Comparison of ENCODE assay signal across 9 mouse cellular contexts in the genomic region with DNA sequence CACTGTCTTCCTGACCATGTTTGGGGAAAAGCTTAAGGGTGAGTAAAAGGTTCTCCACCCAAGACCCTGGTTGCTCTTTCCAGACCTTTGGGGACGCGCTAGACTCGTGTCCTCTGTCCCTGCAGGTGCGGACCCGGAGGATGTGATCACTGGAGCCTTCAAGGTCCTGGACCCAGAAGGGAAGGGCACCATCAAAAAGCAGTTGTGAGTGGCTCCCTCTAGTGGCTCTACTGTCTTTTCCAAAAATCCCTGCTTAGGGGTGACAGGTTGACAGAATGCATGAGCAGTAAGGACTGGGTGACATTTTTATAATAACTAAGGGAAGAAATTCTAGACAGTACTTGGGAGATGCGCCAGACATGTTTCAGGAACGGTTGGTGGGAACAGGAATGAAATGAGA. TPM values are rescaled to one million over a fixed set of nuclear protein-coding genes. Genes with fewer than 3 reads are reported as not detected.
DNase-seq lines count a peak whose midpoint lies in the region; ATAC-seq and TF ChIP-seq lines count a peak whose summit lies in the region.
"Had no signal": no experiment of that assay in that cellular context is flagged by ENCODE, and none has a peak within 500 bp of the region (broad histone marks: within the 10 kb centered on the region; RNA-seq: fewer than 3 reads in every experiment).

No protein-coding gene starts in this region.

- DNase-seq in forebrain, postnatal 0 days: no peak
- DNase-seq in forebrain, embryonic 11.5 days (ENCODE audit: low spot score): no peak
- no peak for DNase-seq in testis, postnatal 14 days (ENCODE audit: low spot score)
- peak; percentile 66 for DNase-seq in thymus, postnatal 14 days
- DNase-seq in right cerebral cortex, postnatal 25 days: no peak

- no peaks in the 10 kb centered on the region for H3K36me3 ChIP-seq in forebrain, postnatal 0 days (ENCODE audit: insufficient read depth)
- H3K36me3 ChIP-seq in forebrain, embryonic 11.5 days (ENCODE audit: control insufficient read depth, insufficient read depth, low read length): no peaks in the 10 kb centered on the region
- no peaks in the 10 kb centered on the region for H3K36me3 ChIP-seq in testis, adult 2 months (ENCODE audit: control insufficient read depth, insufficient read depth, low read length)
- no peaks in the 10 kb centered on the region for H3K36me3 ChIP-seq in forebrain, embryonic 16.5 days (ENCODE audit: control insufficient read depth, insufficient read depth)

- TF ChIP-seq POLR2A in testis, adult 2 months (IDR thresholded peaks at IDR 0.05; ENCODE audit: control insufficient read depth, low read depth, low read length): no peak

- no peak overlapping the region for H3K4me2 ChIP-seq in forebrain, postnatal 0 days (ENCODE audit: low read depth)
- H3K4me2 ChIP-seq in forebrain, embryonic 11.5 days (ENCODE audit: low read depth, low read length, severe bottlenecking): no peak overlapping the region
- no peak overlapping the region for H3K4me2 ChIP-seq in forebrain, embryonic 16.5 days (ENCODE audit: low read length)

- H3K4me1 ChIP-seq in forebrain, postnatal 0 days (ENCODE audit: insufficient read depth): peaks cover 5% of the 10 kb centered on the region; the same call in 1 of the 2 replicates
- peaks cover 4% of the 10 kb centered on the region; the same call in 1 of the 2 replicates for H3K4me1 ChIP-seq in forebrain, embryonic 11.5 days (replicated peaks; ENCODE audit: control insufficient read depth, insufficient read depth, low read length)
- H3K4me1 ChIP-seq in testis, adult 2 months (ENCODE audit: control insufficient read depth, insufficient read depth, low read length): peaks cover 27% of the 10 kb centered on the region
- H3K4me1 ChIP-seq in forebrain, embryonic 16.5 days (replicated peaks; ENCODE audit: control insufficient read depth, insufficient read depth, low read length): peaks cover 13% of the 10 kb centered on the region

- no peak overlapping the region for H3K9ac ChIP-seq in forebrain, postnatal 0 days
- H3K9ac ChIP-seq in forebrain, embryonic 11.5 days (ENCODE audit: low read length): no peak overlapping the region
- no peak overlapping the region for H3K9ac ChIP-seq in forebrain, embryonic 16.5 days (replicated peaks; ENCODE audit: low read depth, low read length)

- no peak for ATAC-seq in forebrain, postnatal 0 days
- ATAC-seq in forebrain, embryonic 11.5 days (replicated peaks; ENCODE audit: low FRiP score): no peak
- ATAC-seq in erythroblast, adult 5-6 weeks (replicated peaks; ENCODE audit: low FRiP score, poor library complexity, severe bottlenecking): peak; percentile 30; the same call in 1 of the 2 replicates
- ATAC-seq in forebrain, embryonic 16.5 days: no peak

- H3K27ac ChIP-seq in forebrain, postnatal 0 days (ENCODE audit: low read depth, low read length): no peak overlapping the region
- no peak overlapping the region for H3K27ac ChIP-seq in forebrain, embryonic 11.5 days (ENCODE audit: low read depth, low read length)
- no peak overlapping the region for H3K27ac ChIP-seq in testis, adult 2 months (ENCODE audit: control insufficient read depth, insufficient read depth, low read depth, low read length)
- no peak overlapping the region for H3K27ac ChIP-seq in forebrain, embryonic 16.5 days (ENCODE audit: low read length)
- H3K27ac ChIP-seq: macrophage had no signal

- no peaks in the 10 kb centered on the region for H3K27me3 ChIP-seq in forebrain, postnatal 0 days (ENCODE audit: insufficient read depth, low read length)
- peaks cover 3% of the 10 kb centered on the region for H3K27me3 ChIP-seq in forebrain, embryonic 11.5 days (ENCODE audit: control insufficient read depth, insufficient read depth, low read length)
- no peaks in the 10 kb centered on the region for H3K27me3 ChIP-seq in testis, adult 2 months (ENCODE audit: control insufficient read depth, insufficient read depth, low read length)
- no peaks in the 10 kb centered on the region for H3K27me3 ChIP-seq in forebrain, embryonic 16.5 days (replicated peaks; ENCODE audit: control insufficient read depth, insufficient read depth, low read length)

- no peaks in the 10 kb centered on the region for H3K9me3 ChIP-seq in forebrain, postnatal 0 days (ENCODE audit: low read length)
- no peaks in the 10 kb centered on the region for H3K9me3 ChIP-seq in forebrain, embryonic 11.5 days (ENCODE audit: control insufficient read depth, low read length)
- H3K9me3 ChIP-seq in forebrain, embryonic 16.5 days (ENCODE audit: control insufficient read depth, low read length): no peaks in the 10 kb centered on the region

- WGBS in forebrain, postnatal 0 days: 38% methylated on average over 7 of the region's 7 CpGs
- WGBS in forebrain, embryonic 11.5 days: 48% methylated on average over 7 of the region's 7 CpGs
- WGBS in forebrain, embryonic 16.5 days: 37% methylated on average over 7 of the region's 7 CpGs

- TF ChIP-seq CTCF in forebrain, postnatal 0 days (IDR thresholded peaks at IDR 0.05; ENCODE audit: low read depth): peak; percentile 73
- peak; percentile 25; the same call in 1 of the 2 replicates for TF ChIP-seq CTCF in testis, adult 2 months (IDR thresholded peaks at IDR 0.05; ENCODE audit: control insufficient read depth, insufficient read depth, insufficient replicate concordance, low read depth, low read length)

- no peak overlapping the region for H3K4me3 ChIP-seq in forebrain, postnatal 0 days (ENCODE audit: low read depth, low read length)
- no peak overlapping the region for H3K4me3 ChIP-seq in forebrain, embryonic 11.5 days (ENCODE audit: low read depth, low read length)
- H3K4me3 ChIP-seq in testis, adult 2 months (ENCODE audit: control insufficient read depth, low read depth, low read length): no peak overlapping the region
- H3K4me3 ChIP-seq in forebrain, embryonic 16.5 days (replicated peaks; ENCODE audit: low read length): no peak overlapping the region

RNA-seq across cellular contexts. Expression of a gene that starts 4.8 kb away (rescaled TPM):
- total RNA-seq in forebrain, postnatal 0 days (2014; rRNA removed): 0.52 and 1.6 TPM in 2 replicates
- polyA plus RNA-seq in forebrain, postnatal 0 days (2015; fragmentation: Nextera tagmentation; extraction: Ambion mirVana): 1.8 and 3.2 TPM in 2 replicates
- 11.2 and 11.3 TPM in 2 replicates for polyA plus RNA-seq in forebrain, embryonic 11.5 days (2014; fragmentation: Nextera tagmentation; extraction: Ambion mirVana)
- 1.3 and 1.4 TPM in 2 replicates for polyA plus RNA-seq in testis, adult 2 months (2012; rRNA removed)
- total RNA-seq in erythroblast, adult 5-6 weeks (2015; ENCODE audit: low replicate concordance): 6.5 and 9.8 TPM in 2 replicates
- 16.2 and 61.5 TPM in 2 replicates for total RNA-seq in erythroblast, adult 5-6 weeks (2017; ENCODE audit: low replicate concordance)
- polyA plus RNA-seq in forebrain, embryonic 16.5 days (2015; fragmentation: Nextera tagmentation; extraction: Ambion mirVana): 4.1 and 8.3 TPM in 2 replicates

RNA-seq across cellular contexts. Expression of a gene that starts 5.2 kb away (rescaled TPM):
- 63.8 and 68.7 TPM in 2 replicates for total RNA-seq in forebrain, postnatal 0 days (2014; rRNA removed)
- 18.1 and 24.8 TPM in 2 replicates for polyA plus RNA-seq in forebrain, postnatal 0 days (2015; fragmentation: Nextera tagmentation; extraction: Ambion mirVana)
- polyA plus RNA-seq in forebrain, embryonic 11.5 days (2014; fragmentation: Nextera tagmentation; extraction: Ambion mirVana): 31.7 and 36.5 TPM in 2 replicates
- 5.1 and 6.3 TPM in 2 replicates for polyA plus RNA-seq in testis, adult 2 months (2012; rRNA removed)
- 8.1 and 23.0 TPM in 2 replicates for total RNA-seq in erythroblast, adult 5-6 weeks (2015; ENCODE audit: low replicate concordance)
- total RNA-seq in erythroblast, adult 5-6 weeks (2017; ENCODE audit: low replicate concordance): 77.5 and 122 TPM in 2 replicates
- polyA plus RNA-seq in forebrain, embryonic 16.5 days (2015; fragmentation: Nextera tagmentation; extraction: Ambion mirVana): 24.9 and 31.0 TPM in 2 replicates

RNA-seq across cellular contexts. Expression of a gene that starts 17.6 kb away (rescaled TPM):
- 89.9 and 131 TPM in 2 replicates for total RNA-seq in forebrain, postnatal 0 days (2014; rRNA removed)
- polyA plus RNA-seq in forebrain, postnatal 0 days (2015; fragmentation: Nextera tagmentation; extraction: Ambion mirVana): 55.0 and 67.5 TPM in 2 replicates
- 96.5 and 104 TPM in 2 replicates for polyA plus RNA-seq in forebrain, embryonic 11.5 days (2014; fragmentation: Nextera tagmentation; extraction: Ambion mirVana)
- polyA plus RNA-seq in testis, adult 2 months (2012; rRNA removed): 19.6 and 27.8 TPM in 2 replicates
- 8.4 and 36.9 TPM in 2 replicates for total RNA-seq in erythroblast, adult 5-6 weeks (2015; ENCODE audit: low replicate concordance)
- total RNA-seq in erythroblast, adult 5-6 weeks (2017; ENCODE audit: low replicate concordance): 17.9 and 22.9 TPM in 2 replicates
- polyA plus RNA-seq in forebrain, embryonic 16.5 days (2015; fragmentation: Nextera tagmentation; extraction: Ambion mirVana): 88.2 and 91.0 TPM in 2 replicates

RNA-seq across cellular contexts. Expression of a gene that starts 19.4 kb away (rescaled TPM):
- 34.3 and 46.6 TPM in 2 replicates for total RNA-seq in forebrain, postnatal 0 days (2014; rRNA removed)
- polyA plus RNA-seq in forebrain, postnatal 0 days (2015; fragmentation: Nextera tagmentation; extraction: Ambion mirVana): 29.8 and 35.9 TPM in 2 replicates
- polyA plus RNA-seq in forebrain, embryonic 11.5 days (2014; fragmentation: Nextera tagmentation; extraction: Ambion mirVana): 41.8 and 43.3 TPM in 2 replicates
- 3.4 and 3.7 TPM in 2 replicates for polyA plus RNA-seq in testis, adult 2 months (2012; rRNA removed)
- total RNA-seq in erythroblast, adult 5-6 weeks (2015; ENCODE audit: low replicate concordance): 1.5 and 5.2 TPM in 2 replicates
- total RNA-seq in erythroblast, adult 5-6 weeks (2017; ENCODE audit: low replicate concordance): 2.0 and 3.2 TPM in 2 replicates
- 66.1 and 69.3 TPM in 2 replicates for polyA plus RNA-seq in forebrain, embryonic 16.5 days (2015; fragmentation: Nextera tagmentation; extraction: Ambion mirVana)

RNA-seq across cellular contexts. Expression of a gene that starts 19.4 kb away (rescaled TPM):
- total RNA-seq in forebrain, postnatal 0 days (2014; rRNA removed): 6.5 and 8.0 TPM in 2 replicates
- 5.6 and 6.7 TPM in 2 replicates for polyA plus RNA-seq in forebrain, postnatal 0 days (2015; fragmentation: Nextera tagmentation; extraction: Ambion mirVana)
- 32.8 and 36.6 TPM in 2 replicates for polyA plus RNA-seq in forebrain, embryonic 11.5 days (2014; fragmentation: Nextera tagmentation; extraction: Ambion mirVana)
- 2.8 and 3.2 TPM in 2 replicates for polyA plus RNA-seq in testis, adult 2 months (2012; rRNA removed)
- total RNA-seq in erythroblast, adult 5-6 weeks (2015; ENCODE audit: low replicate concordance): 189 and 204 TPM in 2 replicates
- 179 and 191 TPM in 2 replicates for total RNA-seq in erythroblast, adult 5-6 weeks (2017; ENCODE audit: low replicate concordance)
- 18.8 and 26.5 TPM in 2 replicates for polyA plus RNA-seq in forebrain, embryonic 16.5 days (2015; fragmentation: Nextera tagmentation; extraction: Ambion mirVana)
